Mouse (Mus musculus) stomach, postnatal 0 days (tissue): ENCODE measurements around the gene Tnnt1.

Experiments
- CTCF ChIP-seq: IDR thresholded peaks from 2 replicates; pipeline ENCODE4 v1.5.1; 2016; ENCODE audit warnings: antibody characterized with exemption, low read depth, mild to moderate bottlenecking, moderate library complexity
- EP300 ChIP-seq: optimal IDR thresholded peaks from 2 replicates; pipeline ENCODE3; 2016; ENCODE audit warnings: antibody characterized with exemption

- TF ChIP-seq CTCF (peak; percentile 19; the same call in 1 of the 2 replicates), EP300 (no peak)
Measured at GRCm38 (mm10) chr7:4562660-4563059, 46.5 kb upstream of the Tnnt1 start.
